Mouse (Mus musculus): Measurements from ENCODE around the gene Mta3.

DNA sequence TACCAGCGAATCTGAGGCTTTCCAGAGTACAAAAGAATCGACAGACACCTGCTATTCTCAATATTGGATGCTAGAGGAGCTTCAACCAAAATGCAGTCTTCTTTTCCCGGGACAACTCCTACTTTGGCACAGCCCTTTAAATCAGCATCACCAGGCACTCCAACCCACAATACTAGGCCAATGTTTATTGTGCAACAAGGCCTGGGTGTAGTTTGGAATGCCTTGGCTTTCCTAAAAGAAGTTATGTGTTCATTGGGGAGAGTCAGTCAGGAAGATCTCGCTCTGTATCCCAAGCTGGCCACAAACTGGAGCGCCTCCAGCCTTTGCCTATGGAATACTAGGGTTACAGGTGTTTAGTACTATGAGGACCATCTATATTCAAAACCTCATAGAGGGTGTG lies 1.5 kb upstream of the Mta3 start:
- no peak for TF ChIP-seq POLR2A (IDR thresholded peaks at IDR 0.05; ENCODE audit: low read depth, low read length)
- TF ChIP-seq CTCF (IDR thresholded peaks at IDR 0.05; ENCODE audit: extremely low read depth, insufficient read length, insufficient replicate concordance, low read depth, low read length): no peak
